Mouse (Mus musculus): ENCODE measurements around the gene Slc22a3. TPM values are rescaled to one million over a fixed set of nuclear protein-coding genes. Genes with fewer than 3 reads are reported as not detected.

The Slc22a3 gene
- polyA plus RNA-seq, 1 experiment from 2014 or later: 0.20 TPM

- H3K9ac ChIP-seq (ENCODE audit: low read depth, low read length): no peak overlapping the region
- no peaks in the 10 kb centered on the region for H3K27me3 ChIP-seq (replicated peaks; ENCODE audit: control insufficient read depth, insufficient read depth, low read length)
- no peak for ATAC-seq
- H3K27ac ChIP-seq (ENCODE audit: low read depth, low read length): no peak overlapping the region
- TF ChIP-seq CTCF (IDR thresholded peaks at IDR 0.05; ENCODE audit: low read depth): peak; percentile 65
- no peaks in the 10 kb centered on the region for H3K4me1 ChIP-seq (replicated peaks; ENCODE audit: control insufficient read depth, insufficient read depth, low read length)
- no peak overlapping the region for H3K4me2 ChIP-seq (replicated peaks; ENCODE audit: low read depth)
- 51% methylated on average over 7 of the region's 7 CpGs for WGBS
- H3K4me3 ChIP-seq (ENCODE audit: low read depth, low read length): no peak overlapping the region
- no peaks in the 10 kb centered on the region for H3K9me3 ChIP-seq (ENCODE audit: control insufficient read depth)
- H3K36me3 ChIP-seq (ENCODE audit: control insufficient read depth, insufficient read depth): no peaks in the 10 kb centered on the region
Measured at GRCm38 (mm10) chr17:12403420-12403819, 104.1 kb downstream of the Slc22a3 start.

GRCm38 (mm10) chr17:12396163-12396677 lies 111.3 kb downstream of the Slc22a3 start:
- no peak overlapping the region for H3K4me3 ChIP-seq (ENCODE audit: low read depth, low read length)
- H3K9me3 ChIP-seq (ENCODE audit: control insufficient read depth): no peaks in the 10 kb centered on the region
- WGBS: 93% methylated on average over 9 of the region's 9 CpGs
- TF ChIP-seq CTCF (IDR thresholded peaks at IDR 0.05; ENCODE audit: low read depth): no peak
- H3K4me2 ChIP-seq (replicated peaks; ENCODE audit: low read depth): no peak overlapping the region
- no peaks in the 10 kb centered on the region for H3K36me3 ChIP-seq (ENCODE audit: control insufficient read depth, insufficient read depth)
- H3K9ac ChIP-seq (ENCODE audit: low read depth, low read length): no peak overlapping the region
- no peak overlapping the region for H3K27ac ChIP-seq (ENCODE audit: low read depth, low read length)
- no peaks in the 10 kb centered on the region for H3K4me1 ChIP-seq (replicated peaks; ENCODE audit: control insufficient read depth, insufficient read depth, low read length)
- no peak for ATAC-seq
- no peaks in the 10 kb centered on the region for H3K27me3 ChIP-seq (replicated peaks; ENCODE audit: control insufficient read depth, insufficient read depth, low read length)

- no peak overlapping the region for H3K4me2 ChIP-seq (replicated peaks; ENCODE audit: low read depth)
- 92% methylated on average over 7 of the region's 7 CpGs for WGBS
- H3K4me3 ChIP-seq (ENCODE audit: low read depth, low read length): no peak overlapping the region
- H3K36me3 ChIP-seq (ENCODE audit: control insufficient read depth, insufficient read depth): no peaks in the 10 kb centered on the region
- no peak overlapping the region for H3K27ac ChIP-seq (ENCODE audit: low read depth, low read length)
- 0 out of 2 replicates have a peak, but pooled peaks cover 2% of the 10 kb centered on the region for H3K4me1 ChIP-seq (replicated peaks; ENCODE audit: control insufficient read depth, insufficient read depth, low read length)
- no peaks in the 10 kb centered on the region for H3K27me3 ChIP-seq (replicated peaks; ENCODE audit: control insufficient read depth, insufficient read depth, low read length)
- 0 out of 2 replicates have a peak, but pooled peaks cover 3% of the 10 kb centered on the region for H3K9me3 ChIP-seq (ENCODE audit: control insufficient read depth)
- no peak overlapping the region for H3K9ac ChIP-seq (ENCODE audit: low read depth, low read length)
- no peak for TF ChIP-seq CTCF (IDR thresholded peaks at IDR 0.05; ENCODE audit: low read depth)
- ATAC-seq: no peak
Measured at GRCm38 (mm10) chr17:12388239-12388638, 119.3 kb downstream of the Slc22a3 start.

GRCm38 (mm10) chr17:12387781-12388180 lies 119.7 kb downstream of the Slc22a3 start:
- Histone ChIP-seq H3K4me3 (ENCODE audit: low read depth, low read length) (no peak overlapping the region), H3K36me3 (ENCODE audit: control insufficient read depth, insufficient read depth) (no peaks in the 10 kb centered on the region), H3K9me3 (ENCODE audit: control insufficient read depth) (0 out of 2 replicates have a peak, but pooled peaks cover 3% of the 10 kb centered on the region), H3K4me1 (replicated peaks; ENCODE audit: control insufficient read depth, insufficient read depth, low read length) (0 out of 2 replicates have a peak, but pooled peaks cover 2% of the 10 kb centered on the region), H3K9ac (ENCODE audit: low read depth, low read length) (no peak overlapping the region), H3K27me3 (replicated peaks; ENCODE audit: control insufficient read depth, insufficient read depth, low read length) (no peaks in the 10 kb centered on the region), H3K27ac (ENCODE audit: low read depth, low read length) (no peak overlapping the region), H3K4me2 (replicated peaks; ENCODE audit: low read depth) (no peak overlapping the region)
- WGBS: 70% methylated on average over 2 of the region's 2 CpGs
- no peak for ATAC-seq
- no peak for TF ChIP-seq CTCF (IDR thresholded peaks at IDR 0.05; ENCODE audit: low read depth)

GRCm38 (mm10) chr17:12385049-12385794 lies 122.3 kb downstream of the Slc22a3 start:
- Histone ChIP-seq H3K36me3 (ENCODE audit: control insufficient read depth, insufficient read depth) (no peaks in the 10 kb centered on the region), H3K9me3 (ENCODE audit: control insufficient read depth) (0 out of 2 replicates have a peak, but pooled peaks cover 3% of the 10 kb centered on the region), H3K4me2 (replicated peaks; ENCODE audit: low read depth) (no peak overlapping the region), H3K27me3 (replicated peaks; ENCODE audit: control insufficient read depth, insufficient read depth, low read length) (no peaks in the 10 kb centered on the region), H3K4me1 (replicated peaks; ENCODE audit: control insufficient read depth, insufficient read depth, low read length) (0 out of 2 replicates have a peak, but pooled peaks cover 2% of the 10 kb centered on the region), H3K4me3 (ENCODE audit: low read depth, low read length) (no peak overlapping the region), H3K9ac (ENCODE audit: low read depth, low read length) (no peak overlapping the region), H3K27ac (ENCODE audit: low read depth, low read length) (no peak overlapping the region)
- 52% methylated on average over 8 of the region's 8 CpGs for WGBS
- no peak for ATAC-seq
- no peak for TF ChIP-seq CTCF (IDR thresholded peaks at IDR 0.05; ENCODE audit: low read depth)

GRCm38 (mm10) chr17:12382531-12382930 lies 125.0 kb downstream of the Slc22a3 start:
- Histone ChIP-seq H3K36me3 (ENCODE audit: control insufficient read depth, insufficient read depth) (no peaks in the 10 kb centered on the region), H3K4me1 (replicated peaks; ENCODE audit: control insufficient read depth, insufficient read depth, low read length) (no peaks in the 10 kb centered on the region), H3K27ac (ENCODE audit: low read depth, low read length) (no peak overlapping the region), H3K9me3 (ENCODE audit: control insufficient read depth) (no peaks in the 10 kb centered on the region), H3K4me2 (replicated peaks; ENCODE audit: low read depth) (no peak overlapping the region), H3K4me3 (ENCODE audit: low read depth, low read length) (no peak overlapping the region), H3K27me3 (replicated peaks; ENCODE audit: control insufficient read depth, insufficient read depth, low read length) (no peaks in the 10 kb centered on the region), H3K9ac (ENCODE audit: low read depth, low read length) (no peak overlapping the region)
- no peak for ATAC-seq
- TF ChIP-seq CTCF (IDR thresholded peaks at IDR 0.05; ENCODE audit: low read depth): no peak
- WGBS: 48% methylated on average over 2 of the region's 2 CpGs
